Mouse (Mus musculus) forelimb bud, embryonic 11.5 days (tissue): ENCODE results near the gene Myl10.
"Not testable (repeated sequence)": the region's sequence is repeated elsewhere in the genome, so short reads cannot be mapped to it uniquely, and the experiment has no call there.

Source experiments
- DNase-seq: peaks from one replicate; pipeline ENCODE4 v3.0.0-alpha.2; 2012; ENCODE audit warnings: low read depth, low spot score

Myl10 gene

DNA sequence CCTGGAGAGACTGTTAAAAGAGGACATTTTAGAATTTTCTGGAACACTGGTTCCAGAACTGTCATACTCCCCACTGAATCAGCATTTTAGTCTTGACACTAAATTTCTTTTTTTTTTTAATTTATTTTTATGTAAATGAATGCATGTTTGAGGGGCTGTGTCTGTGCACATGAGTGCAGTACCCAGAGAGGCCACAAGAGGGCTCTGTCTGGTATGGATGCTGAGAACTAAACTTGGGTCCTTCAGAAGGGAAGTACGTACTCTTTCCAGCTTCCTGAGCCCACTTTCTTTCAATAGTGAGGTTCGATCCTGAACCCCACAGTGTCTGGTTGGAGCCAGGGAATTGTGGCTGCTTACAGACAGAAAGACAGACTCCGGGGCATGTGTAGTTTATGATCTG is 12.6 kb downstream of the Myl10 start:
- DNase-seq, result no peak

DNA sequence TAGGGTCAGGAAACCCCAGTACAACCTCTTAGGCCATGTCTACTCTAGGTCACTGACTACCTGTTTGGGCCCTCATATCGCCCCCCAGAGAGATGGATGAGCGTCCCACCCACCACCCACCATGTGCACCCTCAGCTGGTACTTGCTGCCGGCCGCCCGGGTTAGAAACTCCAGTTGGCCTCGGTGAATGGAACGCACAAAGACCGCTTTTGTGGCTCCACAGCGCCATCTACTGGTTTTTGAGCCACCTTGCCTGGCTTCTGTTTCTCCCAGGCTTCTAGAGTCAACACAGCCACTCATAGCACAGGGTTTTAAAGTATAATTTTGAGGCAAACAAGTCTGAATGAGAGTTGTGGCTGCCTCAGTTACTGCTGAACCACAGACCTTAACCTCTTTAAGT is 13.9 kb downstream of the Myl10 start:
- peak; percentile 81 for DNase-seq

DNA sequence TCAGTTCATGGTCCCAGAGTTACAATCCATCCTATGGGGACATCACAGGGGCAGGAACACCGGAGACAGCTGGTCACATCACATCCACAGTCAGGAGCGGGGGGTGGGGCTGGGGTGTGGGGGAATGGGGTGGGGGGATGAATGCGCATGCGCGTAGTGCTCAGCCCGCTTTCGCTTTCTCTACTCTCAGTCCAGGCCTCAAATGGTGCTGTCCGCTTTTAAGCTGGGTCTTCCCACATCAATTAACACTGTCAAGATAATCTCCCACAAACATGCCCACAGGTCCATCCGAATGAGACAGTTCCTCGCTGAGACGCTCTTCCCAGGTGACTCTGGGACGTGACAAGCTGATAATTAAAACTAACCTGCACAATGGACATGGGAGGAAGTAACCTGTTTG is 15.2 kb downstream of the Myl10 start:
- no peak for DNase-seq

DNA sequence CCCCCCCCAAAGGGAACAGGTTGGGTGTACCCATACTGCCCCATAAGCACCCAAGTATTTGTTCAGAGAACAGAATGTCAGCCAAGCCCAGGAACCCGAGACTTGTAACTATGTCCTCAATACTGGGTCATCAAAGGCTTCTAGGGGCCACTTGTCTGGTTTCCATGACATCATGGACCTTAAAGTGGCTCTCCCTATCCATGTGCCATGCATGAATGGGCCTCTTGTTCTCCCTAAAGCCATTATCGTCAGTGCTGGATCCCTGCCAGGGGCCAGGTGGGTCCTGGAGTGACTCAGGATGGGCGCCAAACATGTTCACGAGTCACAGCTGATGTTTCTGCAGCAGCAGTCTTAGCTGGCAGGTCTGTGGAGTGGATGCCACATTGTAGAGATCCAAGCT is 17.8 kb downstream of the Myl10 start:
- DNase-seq, result no peak

DNA sequence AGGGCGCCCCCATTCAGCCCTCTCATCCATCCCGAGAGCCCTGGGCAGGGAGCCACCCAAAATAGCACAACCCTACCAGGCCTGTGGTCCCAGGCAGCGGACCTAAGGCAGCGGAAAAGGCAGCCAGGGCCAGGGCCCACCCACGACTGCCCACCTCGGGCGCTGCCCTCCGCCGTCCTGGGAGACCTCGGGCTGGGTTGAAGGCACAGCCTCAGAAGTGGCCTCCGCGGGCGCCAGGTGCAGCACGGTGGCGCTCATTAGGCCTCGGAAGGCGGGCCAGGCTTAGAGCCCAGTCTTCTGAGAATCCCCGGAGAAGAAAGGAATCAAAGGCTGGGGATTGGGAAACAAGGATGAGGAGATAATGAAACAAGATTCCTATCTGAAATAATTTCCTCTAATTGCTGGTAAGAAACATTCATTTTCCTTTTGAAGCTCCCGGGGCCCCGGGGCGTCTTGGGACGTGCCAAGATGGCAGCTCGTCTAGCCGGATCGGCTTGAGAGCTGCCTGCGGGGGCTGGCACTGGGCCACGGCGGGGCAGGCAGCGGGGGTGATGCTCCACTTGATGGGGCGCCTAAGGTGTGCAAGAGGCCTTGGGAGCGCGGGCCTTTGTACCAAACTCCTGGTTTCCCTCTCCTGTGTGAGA is 21.4 kb downstream of the Myl10 start:
- no peak for DNase-seq

DNA sequence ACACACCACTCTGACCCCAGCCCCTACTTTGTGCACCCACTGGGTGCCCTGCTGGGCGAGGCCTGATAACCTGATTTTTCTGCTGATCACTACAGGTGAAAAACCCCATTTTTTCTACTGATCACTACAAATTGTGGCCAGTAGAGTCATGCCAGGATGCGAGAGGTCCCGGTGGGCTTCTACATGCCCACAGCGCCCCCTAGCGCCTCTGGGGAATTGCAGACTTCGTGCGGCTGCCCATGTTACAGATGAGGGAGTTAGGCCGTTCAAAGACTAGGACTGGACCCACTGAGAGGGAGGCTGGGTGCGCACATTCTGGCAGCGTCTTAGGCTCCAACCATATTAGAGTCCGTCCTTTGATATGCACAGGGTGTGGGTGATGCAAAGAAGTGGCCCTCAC is 21.9 kb downstream of the Myl10 start:
- peak; percentile 66 for DNase-seq

DNA sequence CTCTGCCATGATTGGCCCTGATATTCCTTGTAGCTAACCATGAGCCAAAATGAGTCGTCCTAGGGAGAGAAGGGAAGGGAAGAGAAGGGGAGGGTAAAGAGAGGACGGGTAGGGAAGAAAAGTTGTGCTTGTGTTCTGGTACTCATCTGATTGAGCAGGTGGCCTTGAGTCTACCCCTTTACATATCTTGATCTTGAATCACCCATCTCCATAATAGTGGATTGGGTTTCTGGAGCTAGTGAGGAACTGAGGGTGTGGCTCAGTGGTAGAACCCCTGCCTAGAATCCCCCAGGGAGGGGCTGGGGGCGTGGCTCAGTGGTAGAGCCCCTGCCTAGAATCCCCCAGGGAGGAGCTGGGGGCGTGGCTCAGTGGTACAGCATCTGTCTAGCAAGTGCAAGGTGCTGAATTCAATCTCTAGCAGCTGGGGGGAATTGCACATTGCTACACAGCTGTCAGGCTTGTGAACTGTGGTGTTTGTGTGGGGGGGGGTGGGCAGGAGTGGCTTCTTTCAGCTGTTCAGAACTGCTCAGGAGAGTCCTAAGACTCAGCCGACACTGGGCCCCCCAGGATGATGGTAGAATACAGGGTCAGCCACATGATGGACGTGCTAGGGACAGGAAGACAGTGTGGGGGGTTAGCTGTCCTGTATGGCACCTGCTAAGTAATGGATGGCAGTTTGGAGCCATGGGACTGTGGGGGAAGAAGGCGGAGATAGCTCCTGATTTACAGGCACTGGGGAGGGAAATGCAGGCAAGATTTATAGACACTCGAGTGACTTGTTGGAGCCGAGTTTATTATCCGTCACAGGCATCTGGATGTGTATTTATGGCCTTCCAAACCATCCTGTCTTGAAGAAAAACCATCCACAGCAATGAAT is 24.0 kb downstream of the Myl10 start:
- DNase-seq, result no peak

DNA sequence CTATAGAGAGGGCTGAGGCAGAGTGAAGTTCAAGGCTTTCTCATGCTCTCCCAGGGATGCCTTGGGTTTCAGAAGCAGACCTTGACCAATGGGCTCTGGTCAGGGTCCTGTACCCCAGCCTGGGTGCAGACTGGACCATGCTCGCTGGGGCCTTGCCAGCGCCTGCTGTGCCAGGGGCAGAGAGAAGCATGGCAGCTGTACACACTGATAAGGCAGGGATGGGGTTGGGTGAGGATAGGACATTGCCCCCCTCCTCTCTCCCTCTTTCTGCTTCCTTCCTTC is 24.6 kb downstream of the Myl10 start:
- no peak for DNase-seq

DNA sequence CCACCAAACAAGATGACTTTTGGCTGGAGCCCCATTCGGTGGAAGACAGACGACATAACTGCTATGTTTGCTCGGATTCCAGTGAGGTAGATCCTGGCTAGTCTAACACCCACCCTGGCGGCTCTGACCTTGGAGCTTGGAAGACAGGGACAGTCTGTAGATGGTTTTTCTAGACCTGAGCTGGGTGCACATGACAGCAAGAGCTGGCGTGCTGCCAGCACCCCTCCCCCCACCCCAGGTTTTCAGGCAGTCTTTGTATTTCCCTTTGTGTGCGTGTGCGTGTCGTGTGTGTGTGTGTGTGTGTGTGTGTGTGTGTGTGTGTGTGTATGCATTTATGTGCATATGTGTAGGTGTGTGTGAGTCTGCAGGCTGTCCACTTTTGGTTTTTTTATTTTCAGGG is 25.7 kb downstream of the Myl10 start:
- no peak for DNase-seq

DNA sequence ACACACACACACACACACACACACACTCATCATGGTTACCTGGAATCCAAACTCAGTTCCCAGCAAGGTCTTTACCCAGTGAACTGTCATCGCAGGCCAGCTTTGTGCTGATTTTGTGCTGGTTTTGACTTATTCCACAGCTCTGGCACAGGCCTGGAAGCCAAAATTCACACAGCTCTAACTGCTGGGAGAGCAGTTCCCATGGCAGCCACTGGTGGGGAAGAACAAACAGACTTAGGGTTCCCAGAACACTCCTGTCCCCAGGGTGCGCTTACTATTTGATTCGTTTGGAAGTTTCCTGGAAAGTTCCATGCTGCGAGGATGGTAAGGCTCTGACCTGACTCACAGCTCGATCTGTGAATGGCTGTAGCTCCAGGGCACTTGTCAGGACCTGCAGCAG is 28.6 kb downstream of the Myl10 start:
- DNase-seq, result no peak

DNA sequence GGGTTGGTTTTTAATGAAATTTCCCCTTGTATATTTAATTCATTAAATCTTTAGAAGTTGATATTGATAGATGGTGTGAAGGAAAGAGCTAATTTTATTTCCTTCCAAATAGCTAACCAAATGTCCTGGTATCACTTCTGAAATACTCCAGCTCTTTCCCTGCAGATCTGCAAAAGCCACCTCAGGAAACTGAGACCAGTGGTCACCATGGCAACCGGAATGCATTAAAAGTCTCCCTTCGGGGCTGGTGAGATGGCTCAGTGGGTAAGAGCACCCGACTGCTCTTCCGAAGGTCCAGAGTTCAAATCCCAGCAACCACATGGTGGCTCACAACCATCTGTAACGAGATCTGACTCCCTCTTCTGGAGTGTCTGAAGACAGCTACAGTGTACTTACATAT is 33.3 kb downstream of the Myl10 start:
- not testable (repeated sequence) for DNase-seq

DNA sequence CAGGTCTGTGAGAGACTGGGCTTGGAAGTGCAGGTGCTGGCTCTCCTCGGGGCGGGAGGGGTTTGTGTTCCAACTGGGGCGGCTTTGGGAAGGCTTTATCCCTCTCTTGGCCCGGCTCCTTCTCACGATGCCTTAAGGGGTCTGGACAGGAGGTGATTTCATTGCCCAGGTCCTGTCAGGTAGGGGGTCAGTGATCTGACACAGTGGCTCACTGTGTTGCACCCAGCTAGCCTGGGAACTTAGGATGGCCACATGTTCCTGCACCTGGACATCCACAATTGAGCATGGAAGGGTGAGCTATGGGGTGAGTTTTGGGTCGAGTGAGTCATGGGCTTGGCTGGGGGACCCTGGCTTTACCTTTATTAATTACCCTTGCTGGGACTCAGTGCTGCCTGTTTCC is 46.0 kb downstream of the Myl10 start:
- no peak for DNase-seq

DNA sequence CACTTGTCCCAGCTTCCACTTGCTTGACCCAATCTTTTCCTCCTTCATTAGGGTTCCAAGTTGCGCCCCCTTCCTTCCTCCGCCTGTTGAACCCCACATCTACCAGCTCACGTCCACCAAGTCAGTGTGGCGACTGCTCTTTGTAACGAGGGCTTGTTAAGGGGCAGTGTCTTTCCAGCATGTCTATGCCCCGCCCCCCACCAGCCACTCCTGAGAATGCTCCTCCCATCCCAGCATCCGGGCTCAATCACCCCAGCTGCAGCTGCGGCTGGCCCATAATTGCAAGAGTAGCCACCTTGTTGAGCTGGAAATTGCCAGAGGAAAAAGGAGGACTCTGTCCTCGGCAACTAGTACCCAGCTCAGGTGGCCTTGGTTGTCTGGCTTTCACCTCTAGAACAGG is 53.6 kb downstream of the Myl10 start:
- DNase-seq, result no peak
